Mouse (Mus musculus): ENCODE measurements around the gene Psmb11. TPM values are rescaled to one million over a fixed set of nuclear protein-coding genes. Genes with fewer than 3 reads are reported as not detected.
A peak's percentile ranks its signal among the peaks of the same experiment; 100 is the strongest.
"Not testable (repeated sequence)": the region's sequence is repeated elsewhere in the genome, so short reads cannot be mapped to it uniquely, and the experiment has no call there.

Psmb11 gene
- polyA plus RNA-seq, 1 experiment: 0.47 TPM

DNA sequence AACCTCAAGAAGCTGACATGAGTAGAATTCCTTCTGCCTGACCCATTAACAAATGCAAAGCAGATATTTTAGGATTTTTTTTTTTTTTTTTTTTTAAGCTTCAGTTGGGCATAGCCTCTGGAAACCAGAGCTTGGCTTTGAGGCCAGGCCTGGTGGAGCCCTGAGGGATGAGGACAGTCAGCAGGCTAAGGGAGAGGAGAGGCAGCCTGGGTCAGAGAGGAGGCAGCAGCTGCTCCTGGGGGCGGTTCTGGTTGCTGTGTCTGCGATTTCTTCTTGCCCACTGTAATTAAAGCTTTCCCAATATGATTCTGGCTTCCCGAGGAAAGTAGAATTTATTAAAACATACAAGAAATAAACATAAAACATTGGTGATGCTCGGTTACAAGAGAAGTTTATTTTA lies 12.0 kb upstream of the Psmb11 start:
- H3K4me3 ChIP-seq (replicated peaks; ENCODE audit: control insufficient read depth, low read depth, low read length): no peak overlapping the region
- no peaks in the 10 kb centered on the region; the same call in 1 of the 2 replicates for H3K4me1 ChIP-seq (ENCODE audit: control insufficient read depth, insufficient read depth, low read length)
- WGBS: 80% methylated on average over 4 of the region's 4 CpGs
- no peak overlapping the region for H3K27ac ChIP-seq (ENCODE audit: control insufficient read depth, insufficient read depth, low read depth, low read length, poor library complexity)
- TF ChIP-seq CTCF (IDR thresholded peaks at IDR 0.05; ENCODE audit: control insufficient read depth, insufficient read depth, low read length) (no peak), POLR2A (IDR thresholded peaks at IDR 0.05; ENCODE audit: borderline replicate concordance, control insufficient read depth, low read depth, low read length) (no peak)

- H3K27ac ChIP-seq (ENCODE audit: control insufficient read depth, insufficient read depth, low read depth, low read length, poor library complexity): no peak overlapping the region
- no peaks in the 10 kb centered on the region; the same call in 1 of the 2 replicates for H3K4me1 ChIP-seq (ENCODE audit: control insufficient read depth, insufficient read depth, low read length)
- WGBS: 53% methylated on average over 4 of the region's 4 CpGs
- H3K4me3 ChIP-seq (replicated peaks; ENCODE audit: control insufficient read depth, low read depth, low read length): no peak overlapping the region
- TF ChIP-seq POLR2A (IDR thresholded peaks at IDR 0.05; ENCODE audit: borderline replicate concordance, control insufficient read depth, low read depth, low read length) (no peak), CTCF (IDR thresholded peaks at IDR 0.05; ENCODE audit: control insufficient read depth, insufficient read depth, low read length) (peak; percentile 49)
Measured at GRCm38 (mm10) chr14:54609962-54610361, 11.3 kb upstream of the Psmb11 start.

GRCm38 (mm10) chr14:54610648-54611047 lies 10.6 kb upstream of the Psmb11 start:
- TF ChIP-seq CTCF (IDR thresholded peaks at IDR 0.05; ENCODE audit: control insufficient read depth, insufficient read depth, low read length) (no peak), POLR2A (IDR thresholded peaks at IDR 0.05; ENCODE audit: borderline replicate concordance, control insufficient read depth, low read depth, low read length) (no peak)
- H3K27ac ChIP-seq (ENCODE audit: control insufficient read depth, insufficient read depth, low read depth, low read length, poor library complexity): no peak overlapping the region
- 90% methylated on average over 6 of the region's 6 CpGs for WGBS

DNA sequence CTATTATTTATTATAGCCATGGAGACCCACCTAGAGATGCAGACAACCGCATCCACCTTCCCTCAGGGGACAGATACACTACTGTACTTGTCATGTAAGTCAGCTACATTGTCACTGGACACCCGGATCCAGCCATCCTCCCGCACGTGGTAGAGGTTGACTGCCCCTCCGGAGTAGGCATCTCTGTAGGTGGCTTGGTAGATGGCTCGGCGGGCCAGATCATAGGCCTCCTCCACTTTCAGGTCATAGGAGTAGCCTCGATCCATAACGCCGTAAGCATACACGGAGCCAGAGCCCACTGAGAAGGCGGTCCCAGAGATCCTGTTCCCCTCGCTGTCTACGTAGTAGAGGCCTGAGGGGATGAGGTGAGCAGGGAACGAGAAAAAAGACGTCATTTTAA lies 7.1 kb upstream of the Psmb11 start:
- H3K4me3 ChIP-seq (replicated peaks; ENCODE audit: control insufficient read depth, low read depth, low read length); H3K4me1 ChIP-seq (ENCODE audit: control insufficient read depth, insufficient read depth, low read length); H3K27ac ChIP-seq (ENCODE audit: control insufficient read depth, insufficient read depth, low read depth, low read length, poor library complexity): not testable (repeated sequence)
- WGBS: 94% methylated on average over 16 of the region's 16 CpGs

More at GRCm38 (mm10) chr14:54610648-54611047, 10.6 kb upstream of the Psmb11 start:
- Histone ChIP-seq H3K4me1 (ENCODE audit: control insufficient read depth, insufficient read depth, low read length) (no peaks in the 10 kb centered on the region; the same call in 1 of the 2 replicates), H3K4me3 (replicated peaks; ENCODE audit: control insufficient read depth, low read depth, low read length) (no peak overlapping the region)

DNA sequence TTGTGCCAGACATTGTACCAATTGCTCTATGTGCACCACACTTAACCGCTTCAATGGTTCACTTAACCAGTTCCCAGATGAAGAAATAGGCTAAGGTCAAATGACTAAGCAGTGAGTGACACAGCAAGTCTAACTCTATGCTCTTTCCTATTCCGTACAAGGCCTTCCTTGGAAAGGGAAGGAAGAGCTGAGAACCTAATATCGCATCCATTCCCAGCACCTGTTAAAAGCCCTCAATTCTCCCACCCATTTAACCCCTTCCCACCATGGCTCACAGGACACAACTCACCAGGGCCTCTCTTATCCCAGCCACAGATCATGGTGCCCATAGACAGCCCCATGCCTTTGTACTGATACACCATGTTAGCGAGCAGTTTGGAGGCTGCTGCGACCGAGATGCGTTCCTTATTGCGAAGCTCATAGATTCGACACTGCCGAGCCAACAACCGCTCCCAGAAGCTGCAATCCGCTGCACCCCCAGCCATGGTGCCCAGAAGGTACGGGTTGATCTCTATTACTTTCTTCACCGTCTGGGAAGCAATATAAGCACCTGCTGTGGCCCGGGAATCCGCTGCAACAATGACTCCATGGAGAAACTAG lies 4.9 kb upstream of the Psmb11 start:
- Histone ChIP-seq H3K4me1 (ENCODE audit: control insufficient read depth, insufficient read depth, low read length) (no peaks in the 10 kb centered on the region), H3K27ac (ENCODE audit: control insufficient read depth, insufficient read depth, low read depth, low read length, poor library complexity) (no peak overlapping the region), H3K4me3 (replicated peaks; ENCODE audit: control insufficient read depth, low read depth, low read length) (no peak overlapping the region)
- WGBS: 83% methylated on average over 16 of the region's 16 CpGs
- TF ChIP-seq POLR2A (IDR thresholded peaks at IDR 0.05; ENCODE audit: borderline replicate concordance, control insufficient read depth, low read depth, low read length): no peak

DNA sequence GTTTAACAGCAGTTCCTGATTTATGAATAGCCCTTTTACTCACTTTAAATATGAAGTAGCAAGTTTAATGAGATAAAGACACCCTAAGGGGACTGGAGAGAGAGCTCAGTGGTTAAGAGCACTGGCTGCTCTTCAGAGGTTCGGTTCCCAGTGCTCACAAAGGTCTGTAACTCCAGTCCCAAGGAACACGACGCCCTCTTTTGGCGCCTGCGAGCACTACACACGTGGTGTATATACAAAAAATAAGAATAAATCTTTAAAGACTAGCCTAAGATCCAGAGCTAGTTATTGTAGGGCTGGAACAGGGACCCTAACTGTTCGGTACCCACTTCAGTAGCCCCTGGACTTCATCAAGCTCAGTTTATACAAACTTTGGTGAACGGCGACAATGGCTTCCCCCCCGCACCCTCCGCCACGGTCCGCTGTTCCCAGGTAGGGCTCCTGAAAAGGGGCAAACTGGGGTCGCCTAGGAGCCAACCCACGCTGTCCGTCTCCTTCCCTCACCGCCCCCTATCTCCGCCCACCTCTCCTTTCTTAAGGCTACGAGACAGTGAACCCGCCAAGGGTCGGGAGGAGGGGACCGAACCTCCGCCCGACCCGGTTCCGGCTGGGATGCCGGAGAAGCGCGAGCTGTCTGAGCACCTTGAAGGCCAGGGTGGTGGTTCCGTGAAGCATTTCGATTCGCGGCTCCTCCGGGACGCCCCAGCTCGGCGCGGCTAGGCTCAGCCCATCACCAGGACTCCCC lies 3.9 kb upstream of the Psmb11 start:
- H3K4me3 ChIP-seq (replicated peaks; ENCODE audit: control insufficient read depth, low read depth, low read length): peak overlapping the region; percentile 80
- WGBS: 2% methylated on average over 38 of the region's 38 CpGs
- H3K27ac ChIP-seq (ENCODE audit: control insufficient read depth, insufficient read depth, low read depth, low read length, poor library complexity): peak overlapping the region; percentile 31
- no peaks in the 10 kb centered on the region for H3K4me1 ChIP-seq (ENCODE audit: control insufficient read depth, insufficient read depth, low read length)
- TF ChIP-seq POLR2A (IDR thresholded peaks at IDR 0.05; ENCODE audit: borderline replicate concordance, control insufficient read depth, low read depth, low read length) (no peak), CTCF (IDR thresholded peaks at IDR 0.05; ENCODE audit: control insufficient read depth, insufficient read depth, low read length) (peak; percentile 12; the same call in 1 of the 2 replicates)

- WGBS: under 1% methylated on average over 25 of the region's 25 CpGs
- peak within 1 kb of the TSS; percentile 80 for H3K4me3 ChIP-seq (replicated peaks; ENCODE audit: control insufficient read depth, low read depth, low read length)
- peak within 1 kb of the TSS; percentile 31 for H3K27ac ChIP-seq (ENCODE audit: control insufficient read depth, insufficient read depth, low read depth, low read length, poor library complexity)
- no peaks in the 10 kb centered on the region for H3K4me1 ChIP-seq (ENCODE audit: control insufficient read depth, insufficient read depth, low read length)
- TF ChIP-seq POLR2A (IDR thresholded peaks at IDR 0.05; ENCODE audit: borderline replicate concordance, control insufficient read depth, low read depth, low read length): peak; percentile 75; the same call in 1 of the 2 replicates
- TF ChIP-seq CTCF (IDR thresholded peaks at IDR 0.05; ENCODE audit: control insufficient read depth, insufficient read depth, low read length): no peak
Measured at GRCm38 (mm10) chr14:54617897-54618365, 3.3 kb upstream of the Psmb11 start, which contains the start of gene Psmb5. Psmb5 (minus strand) TSS chr14:54618022.

GRCm38 (mm10) chr14:54623334-54623733 lies 2.1 kb downstream of the Psmb11 start:
- TF ChIP-seq POLR2A (IDR thresholded peaks at IDR 0.05; ENCODE audit: borderline replicate concordance, control insufficient read depth, low read depth, low read length) (no peak), CTCF (IDR thresholded peaks at IDR 0.05; ENCODE audit: control insufficient read depth, insufficient read depth, low read length) (no peak)
- Histone ChIP-seq H3K4me3 (replicated peaks; ENCODE audit: control insufficient read depth, low read depth, low read length) (no peak overlapping the region), H3K27ac (ENCODE audit: control insufficient read depth, insufficient read depth, low read depth, low read length, poor library complexity) (no peak overlapping the region), H3K4me1 (ENCODE audit: control insufficient read depth, insufficient read depth, low read length) (no peaks in the 10 kb centered on the region; the same call in 1 of the 2 replicates)
- 63% methylated on average over 6 of the region's 6 CpGs for WGBS

All from bone marrow, adult 2 months (tissue).